Mouse (Mus musculus) liver, postnatal 0 days (tissue): ENCODE results near the gene Gabarapl2. TPM values are rescaled to one million over a fixed set of nuclear protein-coding genes. Genes with fewer than 3 reads are reported as not detected.

Experiments used
- ATAC-seq: fragments of 200-750 bp; cut with Nextera tagmentation; 2 replicates; pipeline ENCODE4 v1.8.0; 2017; ENCODE audit warnings: mild to moderate bottlenecking, moderate library complexity
- DNase-seq: peaks from one replicate; pipeline ENCODE4 v3.0.0-alpha.2; 2016
- H3K27ac ChIP-seq: fragments of 300-500 bp; sonication (generic); 2 replicates; pipeline ENCODE4 v1.5.1; 2014; ENCODE audit warnings: antibody characterized with exemption, moderate library complexity, mild to moderate bottlenecking, low read depth
- H3K27me3 ChIP-seq: fragments of 300-500 bp; sonication (generic); 2 replicates; pipeline ENCODE4 v1.6.1; 2014; ENCODE audit warnings: low read length, control low read depth, mixed read lengths; ENCODE audit not compliant: insufficient read depth
- H3K36me3 ChIP-seq: fragments of 300-500 bp; sonication (generic); replicated peaks from 2 replicates; pipeline ENCODE4 v1.6.1; 2014; ENCODE audit warnings: mild to moderate bottlenecking, control low read depth, low read length, moderate library complexity, mixed read lengths; ENCODE audit not compliant: insufficient read depth
- H3K4me1 ChIP-seq: fragments of 300-500 bp; sonication (generic); 2 replicates; pipeline ENCODE4 v1.6.1; 2014; ENCODE audit warnings: antibody characterized with exemption, mild to moderate bottlenecking, control low read depth; ENCODE audit not compliant: insufficient read depth
- H3K4me2 ChIP-seq: fragments of 300-500 bp; sonication (generic); 2 replicates; pipeline ENCODE4 v1.6.1; 2014; ENCODE audit warnings: low read depth, mild to moderate bottlenecking, low read length, moderate library complexity, mixed read lengths
- H3K4me3 ChIP-seq: fragments of 300-500 bp; sonication (generic); 2 replicates; pipeline ENCODE4 v1.5.1; 2014; ENCODE audit warnings: low read depth, low read length
- H3K9ac ChIP-seq: fragments of 300-500 bp; sonication (generic); replicated peaks from 2 replicates; pipeline ENCODE4 v1.6.1; 2014; ENCODE audit warnings: mild to moderate bottlenecking, moderate library complexity
- H3K9me3 ChIP-seq: fragments of 300-500 bp; sonication (generic); 2 replicates; pipeline ENCODE4 v1.6.1; 2016; ENCODE audit warnings: mild to moderate bottlenecking, control low read depth, low read length, mixed read lengths
- CTCF ChIP-seq: sonication (generic); IDR thresholded peaks from 2 replicates; pipeline ENCODE4 v1.5.1; 2016; ENCODE audit warnings: antibody characterized with exemption, low read depth
- EP300 ChIP-seq: IDR thresholded peaks from 2 replicates; pipeline ENCODE4 v1.6.1; 2016; ENCODE audit warnings: antibody characterized with exemption, low read depth, mild to moderate bottlenecking
- WGBS: fragments of 180-500 bp; shearing (Covaris S2); extraction: QIAGEN DNeasy Blood & Tissue Kit; methylation state at CpG from one replicate; pipeline ENCODE4 v1.1.7; 2014; ENCODE audit not compliant: insufficient replicate concordance; 5-methylcytosine and 5-hydroxymethylcytosine counted together
- polyA plus RNA-seq: library from polyadenylated mRNA; unstranded; fragments of >200 nt; fragmentation: Nextera tagmentation; extraction: Ambion mirVana; gene quantifications from 2 replicates; pipeline ENCODE4 v1.2.1, GENCODE M21; 2015

Gene Gabarapl2
- polyA plus RNA-seq, 1 experiment from 2014 or later, result 162 TPM

GRCm38 (mm10) chr8:111943544-111943943, 3.0 kb downstream of the Gabarapl2 start:
- no peak for TF ChIP-seq EP300
- no peak for TF ChIP-seq CTCF
- no peak overlapping the region for H3K27ac ChIP-seq
- no peak overlapping the region for H3K9ac ChIP-seq
- H3K4me1 ChIP-seq, result peaks cover 25% of the 10 kb centered on the region
- DNase-seq (no peak), ATAC-seq (no peak)
- H3K9me3 ChIP-seq, result no peaks in the 10 kb centered on the region
- 83% methylated on average over 2 of the region's 2 CpGs for WGBS
- H3K36me3 ChIP-seq, result peaks cover 44% of the 10 kb centered on the region
- H3K4me3 ChIP-seq, result no peak overlapping the region
- no peaks in the 10 kb centered on the region for H3K27me3 ChIP-seq
- H3K4me2 ChIP-seq, result no peak overlapping the region

- peaks cover 63% of the 10 kb centered on the region for H3K36me3 ChIP-seq
- no peak overlapping the region for H3K4me3 ChIP-seq
- H3K4me2 ChIP-seq, result no peak overlapping the region
These were observed 6.6 kb downstream of the Gabarapl2 start for GRCm38 (mm10) chr8:111947144-111947543.

GRCm38 (mm10) chr8:111947954-111948353, 7.5 kb downstream of the Gabarapl2 start:
- H3K27ac ChIP-seq, result no peak overlapping the region
- H3K9me3 ChIP-seq, result no peaks in the 10 kb centered on the region
- H3K27me3 ChIP-seq, result no peaks in the 10 kb centered on the region
- no peak for ATAC-seq
- no peak overlapping the region for H3K9ac ChIP-seq
- H3K4me3 ChIP-seq, result no peak overlapping the region
- no peak overlapping the region for H3K4me2 ChIP-seq
- H3K4me1 ChIP-seq, result no peaks in the 10 kb centered on the region
- 91% methylated on average over 8 of the region's 8 CpGs for WGBS
- TF ChIP-seq CTCF, result no peak
- TF ChIP-seq EP300, result no peak
- H3K36me3 ChIP-seq, result peaks cover 64% of the 10 kb centered on the region
- DNase-seq, result no peak

More at GRCm38 (mm10) chr8:111947144-111947543, 6.6 kb downstream of the Gabarapl2 start:
- peaks cover under 1% of the 10 kb centered on the region for H3K4me1 ChIP-seq
- WGBS, result 72% methylated on average over 2 of the region's 2 CpGs
- DNase-seq (no peak), ATAC-seq (no peak)
- TF ChIP-seq EP300, result no peak
- no peak for TF ChIP-seq CTCF
- H3K9me3 ChIP-seq, result no peaks in the 10 kb centered on the region
- H3K27ac ChIP-seq, result no peak overlapping the region
- H3K27me3 ChIP-seq, result no peaks in the 10 kb centered on the region
- no peak overlapping the region for H3K9ac ChIP-seq

- 78% methylated on average over 3 of the region's 3 CpGs for WGBS
- Histone ChIP-seq H3K4me3 (no peak overlapping the region), H3K4me2 (no peak overlapping the region), H3K27ac (no peak overlapping the region), H3K9me3 (no peaks in the 10 kb centered on the region), H3K4me1 (no peaks in the 10 kb centered on the region), H3K36me3 (peaks cover 69% of the 10 kb centered on the region), H3K9ac (no peak overlapping the region), H3K27me3 (no peaks in the 10 kb centered on the region)
- TF ChIP-seq EP300 (no peak), CTCF (no peak)
- ATAC-seq (no peak), DNase-seq (no peak)
These were observed 10.3 kb downstream of the Gabarapl2 start for GRCm38 (mm10) chr8:111950846-111951245.

- Histone ChIP-seq H3K27me3 (no peaks in the 10 kb centered on the region), H3K4me3 (no peak overlapping the region), H3K4me2 (no peak overlapping the region), H3K27ac (no peak overlapping the region), H3K4me1 (no peaks in the 10 kb centered on the region), H3K9ac (no peak overlapping the region), H3K9me3 (no peaks in the 10 kb centered on the region), H3K36me3 (peaks cover 66% of the 10 kb centered on the region)
- 92% methylated on average over 7 of the region's 7 CpGs for WGBS
- no peak for DNase-seq
- no peak for ATAC-seq
- TF ChIP-seq EP300 (no peak), CTCF (no peak)
These were observed 10.8 kb downstream of the Gabarapl2 start for GRCm38 (mm10) chr8:111951317-111951716.

GRCm38 (mm10) chr8:111951936-111952335, 11.4 kb downstream of the Gabarapl2 start:
- Histone ChIP-seq H3K9ac (no peak overlapping the region), H3K27me3 (no peaks in the 10 kb centered on the region), H3K4me3 (no peak overlapping the region), H3K36me3 (peaks cover 67% of the 10 kb centered on the region), H3K9me3 (no peaks in the 10 kb centered on the region), H3K4me2 (no peak overlapping the region), H3K27ac (no peak overlapping the region), H3K4me1 (no peaks in the 10 kb centered on the region)
- no peak for TF ChIP-seq EP300
- TF ChIP-seq CTCF, result no peak
- 96% methylated on average over 5 of the region's 5 CpGs for WGBS
- ATAC-seq, result no peak
- no peak for DNase-seq
